Mouse (Mus musculus) megakaryocyte progenitor cell, adult 5-6 weeks (primary cell): Measurements from ENCODE around the gene Naa16. TPM values are rescaled to one million over a fixed set of nuclear protein-coding genes. Genes with fewer than 3 reads are reported as not detected.

Source experiments
- ATAC-seq: replicated peaks from 2 replicates; pipeline ENCODE4 v1.8.0; 2016; ENCODE audit warnings: mild to moderate bottlenecking, moderate TSS enrichment, inconsistent platforms; ENCODE audit not compliant: poor library complexity
- total RNA-seq, 2 experiments: library from RNA; stranded (forward) in 1 of 2; stranded (reverse) in 1 of 2; fragments of 157-497, 149-512 nt in 1 of 2; fragments of 200-1000 nt in 1 of 2; gene quantifications; 2 replicates each; pipeline versions ENCODE4 v1.2.3 to v1.2.4; 2015 to 2017

Gene Naa16
- total RNA-seq (2015) (65.7 and 71.2 TPM in 2 replicates), total RNA-seq (2017) (30.7 and 49.9 TPM in 2 replicates)

DNA sequence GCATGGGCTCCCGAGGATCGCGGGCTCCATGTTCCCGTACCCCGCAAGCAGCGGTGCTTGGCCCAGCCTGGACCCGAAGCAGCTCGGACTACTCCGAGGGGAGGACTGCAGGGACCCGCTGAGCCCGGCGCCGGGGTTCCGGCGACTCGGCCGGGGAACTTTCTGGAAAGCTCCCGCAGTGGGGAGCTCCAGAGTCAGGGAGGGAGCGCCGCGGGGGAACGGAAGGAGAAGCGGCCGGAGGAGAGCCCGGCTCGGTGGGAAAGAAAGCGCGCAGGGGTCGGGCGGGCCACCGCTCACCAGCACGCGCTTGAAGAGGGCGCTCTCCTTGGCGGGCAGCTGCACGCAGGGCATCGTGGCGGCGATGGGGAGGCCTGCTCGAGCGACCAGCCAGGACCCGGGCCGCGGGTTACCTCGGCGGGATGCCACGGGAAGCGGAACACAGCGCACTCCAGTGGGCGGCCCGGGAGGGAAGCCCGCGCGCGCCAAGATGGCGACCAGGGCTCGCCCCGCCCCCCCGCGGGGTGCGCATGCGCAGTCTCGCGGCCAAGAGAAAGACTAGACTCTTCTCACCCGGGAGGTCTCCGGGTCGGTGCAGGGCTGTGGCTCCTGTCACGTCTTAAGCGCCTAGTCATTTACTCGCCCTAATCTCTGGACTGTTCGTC lies at the start of gene Naa16:
Naa16 (minus strand) TSS at position 514 of the 662 bp plus-strand sequence.
- peak; percentile 81 for ATAC-seq

- ATAC-seq, result no peak
These were observed 43.5 kb upstream of the Naa16 start for GRCm38 (mm10) chr14:79434068-79434467.

DNA sequence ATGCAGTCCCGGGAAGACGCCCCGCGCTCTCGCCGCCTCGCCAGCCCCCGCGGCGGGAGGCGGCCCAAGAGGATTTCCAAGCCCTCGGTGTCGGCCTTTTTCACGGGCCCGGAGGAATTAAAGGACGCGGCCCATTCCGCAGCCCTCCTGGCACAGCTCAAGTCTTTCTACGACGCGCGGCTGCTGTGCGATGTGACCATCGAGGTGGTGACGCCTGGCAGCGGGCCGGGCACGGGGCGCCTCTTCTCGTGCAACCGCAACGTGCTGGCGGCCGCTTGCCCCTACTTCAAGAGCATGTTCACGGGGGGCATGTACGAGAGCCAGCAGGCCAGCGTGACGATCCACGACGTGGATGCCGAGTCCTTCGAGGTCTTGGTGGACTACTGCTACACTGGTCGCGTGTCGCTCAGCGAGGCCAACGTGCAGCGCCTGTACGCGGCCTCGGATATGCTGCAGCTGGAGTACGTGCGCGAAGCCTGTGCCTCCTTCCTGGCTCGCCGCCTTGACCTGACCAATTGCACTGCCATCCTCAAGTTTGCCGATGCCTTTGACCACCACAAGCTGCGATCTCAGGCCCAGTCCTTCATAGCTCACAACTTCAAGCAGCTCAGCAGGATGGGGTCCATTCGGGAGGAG lies 36.3 kb upstream of the Naa16 start:
- peak; percentile 5; the same call in 1 of the 2 replicates for ATAC-seq

DNA sequence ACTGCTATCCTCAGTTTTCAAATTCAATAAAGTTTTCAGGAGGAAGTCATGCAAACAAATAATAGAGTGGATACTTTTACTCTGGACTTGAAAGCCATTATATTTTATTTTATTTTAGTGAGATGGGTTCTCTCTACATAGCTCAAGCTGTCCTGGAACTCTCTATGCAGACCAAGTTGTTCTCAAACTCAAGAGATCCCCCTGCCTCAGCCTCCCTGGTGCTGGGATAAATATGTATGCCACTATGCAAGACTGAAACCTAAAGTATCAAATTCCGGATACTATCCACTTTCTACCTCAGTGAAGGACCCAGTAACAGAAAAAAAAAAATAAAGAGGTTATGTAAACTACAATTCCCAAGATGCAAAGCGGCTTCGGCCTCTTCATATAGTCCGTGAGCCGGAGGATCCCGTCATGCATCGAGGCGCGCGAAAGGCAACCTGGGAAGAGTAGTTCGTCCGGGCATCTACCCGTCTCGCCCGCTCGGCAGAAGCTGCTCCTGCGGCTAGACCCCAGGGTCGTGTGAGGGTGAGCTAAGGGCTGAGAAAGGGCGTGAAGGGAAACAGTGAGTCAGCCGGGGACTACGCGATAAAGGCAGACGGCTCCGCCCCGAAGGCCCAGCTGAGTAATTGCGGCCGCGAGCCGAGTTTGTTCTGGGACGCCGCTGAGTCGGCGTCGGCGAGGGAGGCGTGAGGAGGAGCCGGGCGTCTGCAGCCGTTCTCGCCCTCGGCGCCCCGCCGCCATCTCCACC lies 35.6 kb upstream of the Naa16 start, which contains the start of gene Kbtbd7:
Kbtbd7 (plus strand) TSS at position 533 of the 751 bp plus-strand sequence.
- ATAC-seq, result peak; percentile 98

- ATAC-seq, result no peak
These were observed 29.6 kb upstream of the Naa16 start for GRCm38 (mm10) chr14:79420083-79420685.

- no peak for ATAC-seq
These were observed 22.5 kb upstream of the Naa16 start for GRCm38 (mm10) chr14:79413121-79413520.

DNA sequence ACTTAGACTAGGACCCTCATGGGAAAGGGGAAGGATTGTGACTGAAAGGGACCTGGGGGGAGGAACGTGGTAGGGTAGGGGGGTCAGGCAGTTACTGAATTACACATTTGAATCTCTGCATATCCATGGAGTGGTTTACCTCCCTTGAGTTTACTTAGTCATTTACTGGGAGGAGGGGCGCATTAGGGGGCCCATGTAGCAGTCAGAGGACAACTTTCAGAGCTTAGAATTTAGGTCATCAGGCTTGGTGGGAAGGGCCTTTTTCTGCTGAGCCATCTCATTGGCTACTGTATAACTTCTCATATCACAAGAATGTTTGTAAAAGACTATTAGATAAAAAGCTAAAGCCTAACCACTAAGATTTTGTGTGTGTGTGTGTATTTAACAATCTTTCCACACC lies 20.1 kb upstream of the Naa16 start:
- no peak for ATAC-seq

GRCm38 (mm10) chr14:79409278-79409830 lies 18.8 kb upstream of the Naa16 start:
- no peak for ATAC-seq

DNA sequence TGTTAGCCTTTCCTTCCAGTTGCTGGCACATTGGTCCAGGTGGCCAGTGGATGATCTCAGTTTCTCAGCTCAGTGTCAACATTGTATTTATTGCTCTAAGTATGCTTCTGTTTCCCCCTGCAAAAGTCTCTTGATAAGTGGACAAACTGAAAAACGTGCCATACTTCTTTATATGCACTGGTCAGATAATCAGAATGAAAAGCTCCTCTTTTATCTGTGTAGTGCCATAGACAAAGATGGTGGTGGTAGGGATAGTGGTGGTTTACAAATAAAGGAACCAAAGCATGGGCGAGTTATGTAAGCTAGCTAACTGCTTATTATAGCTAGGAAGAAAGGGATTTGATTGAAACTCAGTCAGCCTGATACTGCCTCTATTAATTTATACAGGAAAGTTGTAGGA lies 17.1 kb upstream of the Naa16 start:
- ATAC-seq, result 0 out of 2 replicates have a peak, but pooled peaks have one; percentile 20

DNA sequence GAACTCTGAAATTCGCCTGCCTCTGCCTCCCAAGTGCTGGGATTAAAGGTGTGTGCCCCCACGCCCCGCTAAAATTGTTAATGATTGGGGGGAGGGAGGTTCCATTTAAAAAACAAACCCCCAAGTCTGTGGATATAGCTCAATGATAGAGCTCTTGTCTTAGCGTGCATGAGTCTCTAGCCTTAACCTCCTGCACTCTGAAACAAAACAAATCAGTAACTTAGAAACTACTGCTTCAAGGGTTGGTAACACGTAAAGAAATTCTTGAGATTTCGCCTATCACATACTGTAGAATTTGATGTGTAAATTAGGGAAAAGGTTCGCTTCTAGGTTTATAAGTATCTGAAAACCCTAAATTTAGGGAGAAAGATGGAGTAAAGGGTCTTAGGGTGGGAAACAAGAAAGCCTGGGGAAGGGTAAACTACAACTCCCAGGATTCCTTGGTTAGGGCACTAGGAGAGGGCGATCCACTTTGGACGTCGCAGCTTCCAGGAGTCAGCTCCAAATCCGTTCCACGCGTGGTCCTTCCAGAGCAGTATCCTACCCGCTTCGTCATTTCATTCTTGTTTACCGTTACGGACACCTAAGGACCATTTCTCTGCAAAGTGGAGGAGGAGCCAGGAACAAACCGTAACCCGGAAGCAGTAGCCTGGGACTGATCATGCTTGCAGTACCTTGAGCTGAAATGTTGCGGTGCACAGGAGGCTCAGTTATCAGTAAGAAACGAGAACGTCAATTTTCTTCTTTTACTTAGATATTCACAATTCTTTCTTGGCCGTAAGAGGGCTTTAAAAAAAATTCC lies 6.9 kb upstream of the Naa16 start, which contains the start of gene Mtrf1:
Mtrf1 (plus strand) TSS at position 452 of the 802 bp plus-strand sequence.
- peak; percentile 88 for ATAC-seq

DNA sequence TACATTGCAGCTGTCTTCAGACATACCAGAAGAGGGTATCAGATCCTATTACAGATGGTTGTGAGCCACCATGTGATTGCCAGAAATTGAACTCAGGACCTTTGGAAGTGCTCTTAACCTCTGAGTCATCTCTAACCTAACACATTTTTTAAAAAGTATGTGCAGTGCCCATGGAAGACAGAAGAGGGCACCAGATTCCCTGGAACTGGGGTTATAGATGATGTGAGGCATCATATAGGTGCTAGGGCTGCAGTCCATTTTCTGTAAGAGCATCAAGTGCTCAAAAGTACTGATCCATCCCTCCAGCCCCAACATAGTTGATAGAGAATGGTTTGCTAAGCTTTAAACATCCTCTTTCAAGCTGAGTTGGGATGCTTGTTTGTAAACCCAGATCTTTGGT lies 4.0 kb upstream of the Naa16 start:
- peak; percentile 55 for ATAC-seq

DNA sequence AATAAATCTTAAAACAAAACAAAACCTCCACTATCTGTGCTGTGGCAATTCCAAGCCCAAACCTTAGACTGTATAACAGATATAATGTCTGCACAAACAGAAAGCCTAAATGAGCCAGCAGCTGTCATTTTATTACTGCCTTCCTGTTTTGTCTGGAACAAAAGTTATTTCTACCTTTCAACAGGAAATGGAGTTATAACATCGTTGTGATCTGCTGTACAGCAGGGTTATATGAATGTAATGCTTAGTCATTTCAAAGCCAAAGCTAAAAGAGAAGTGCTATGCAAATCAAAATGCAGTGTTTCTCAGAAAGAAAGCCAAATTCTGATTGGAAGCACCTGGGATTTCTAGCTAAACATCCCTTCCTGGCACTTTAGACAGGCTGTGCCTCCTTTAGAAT lies 2.7 kb upstream of the Naa16 start:
- ATAC-seq, result no peak

GRCm38 (mm10) chr14:79389438-79390264 lies 927 bp downstream of the Naa16 start:
- ATAC-seq, result 0 out of 2 replicates have a peak, but pooled peaks have one; percentile 3

DNA sequence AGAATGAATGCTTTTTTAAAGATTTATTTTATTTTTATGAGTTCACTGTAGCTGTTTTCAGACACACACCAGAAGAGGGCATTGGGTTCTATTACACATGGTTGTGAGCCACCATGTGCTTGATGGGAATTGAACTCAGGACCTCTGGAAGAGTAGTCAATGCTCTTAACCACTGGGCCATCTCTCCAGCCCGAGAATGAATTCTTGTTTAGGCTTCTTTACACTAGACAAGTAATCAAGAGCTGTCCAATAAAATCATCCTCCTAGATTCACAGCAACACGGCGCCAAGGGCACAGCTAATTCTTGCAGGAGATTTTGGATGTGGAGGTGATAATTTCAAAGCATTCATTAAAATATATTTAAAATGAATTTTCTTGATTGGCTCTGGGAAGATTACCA lies 2.3 kb downstream of the Naa16 start:
- no peak for ATAC-seq

GRCm38 (mm10) chr14:79383120-79383519 lies 7.5 kb downstream of the Naa16 start:
- ATAC-seq, result peak; percentile 72; the same call in 1 of the 2 replicates

DNA sequence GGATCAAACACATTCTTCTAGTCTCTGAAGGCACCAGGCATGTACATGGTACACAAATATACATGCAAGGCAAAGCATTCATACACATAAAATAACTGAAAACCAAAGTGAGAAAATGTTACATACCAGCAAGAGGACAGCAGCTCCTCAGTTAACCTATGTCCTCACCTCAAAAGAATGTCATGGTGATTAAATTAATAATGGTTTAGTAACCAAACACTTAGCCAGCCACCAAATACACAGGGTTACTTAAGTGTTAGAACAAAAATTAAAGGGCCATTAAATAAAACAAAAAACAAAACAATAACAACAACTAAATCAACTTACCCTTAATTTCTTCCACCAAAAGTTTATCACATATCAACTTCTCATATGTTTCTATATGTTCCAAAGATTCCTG lies 13.5 kb downstream of the Naa16 start:
- no peak for ATAC-seq

GRCm38 (mm10) chr14:79358055-79358454 lies 32.5 kb downstream of the Naa16 start:
- peak; percentile 75 for ATAC-seq

DNA sequence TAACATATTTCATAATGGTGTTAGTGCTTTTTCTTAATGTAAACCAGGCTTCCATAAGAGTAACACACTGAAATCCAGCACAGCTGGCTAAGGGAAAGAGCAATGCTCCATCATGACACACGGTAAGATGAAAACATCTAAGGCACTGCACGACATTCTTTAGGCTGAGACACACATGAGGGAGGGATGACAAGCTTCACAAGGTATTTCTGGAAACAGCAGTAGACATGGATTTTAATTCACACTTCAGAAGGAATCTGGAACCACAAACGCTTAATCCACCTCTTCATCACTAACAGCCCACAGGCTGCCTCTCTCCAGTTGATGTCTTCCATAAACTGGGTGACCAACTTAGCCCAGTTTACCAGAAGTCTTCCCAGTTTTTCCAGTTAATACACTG lies 44.2 kb downstream of the Naa16 start:
- no peak for ATAC-seq

DNA sequence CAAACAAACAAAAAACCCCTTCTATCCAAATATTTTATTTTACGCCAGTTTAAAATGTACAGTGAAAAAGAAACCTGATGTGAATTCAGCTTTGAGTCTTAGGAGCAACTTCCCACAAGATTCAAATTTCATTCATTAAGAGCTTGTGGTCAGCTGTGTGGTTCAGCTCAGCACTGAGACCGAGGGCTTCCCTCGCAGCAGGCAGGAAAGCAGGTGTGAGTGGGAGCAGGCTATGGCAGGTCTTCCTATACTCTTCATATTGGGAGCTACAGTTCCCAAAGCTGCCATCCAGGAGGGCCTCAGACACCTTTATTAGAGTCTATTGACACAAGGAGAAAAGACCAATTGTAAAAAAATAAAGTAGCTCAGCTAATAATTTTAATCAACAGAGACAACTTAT lies 55.0 kb downstream of the Naa16 start:
- no peak for ATAC-seq
